Mouse (Mus musculus): Measurements from ENCODE around the gene Gm4756. TPM values are rescaled to one million over a fixed set of nuclear protein-coding genes. Genes with fewer than 3 reads are reported as not detected.

Gene Gm4756
- total RNA-seq, 2 experiments from 2014 or later = not detected

Other genes with a start within 250 kb of the Gm4756 start
- 10 to 100 TPM; 23.1 to 29.8 TPM for gene Rtn1, start 240.6 kb downstream of the Gm4756 start, total RNA-seq (2021)
- 1 to 10 TPM; 1.4 to 4.1 TPM for gene Lrrc9, start 207.8 kb downstream of the Gm4756 start, total RNA-seq (2021)
- gene Pcnx4, start 113.3 kb downstream of the Gm4756 start, total RNA-seq (2021) = 1 to 10 TPM; 6.1 to 6.5 TPM
- gene Dhrs7, start 15.2 kb upstream of the Gm4756 start, total RNA-seq (2021) = 100 to 1,000 TPM; 234 to 259 TPM
- gene Ppm1a, start 107.8 kb upstream of the Gm4756 start, total RNA-seq (2021) = 100 to 1,000 TPM; 235 to 281 TPM

Measured in adrenal gland, adult 18-20 months (tissue).